Mouse (Mus musculus): ENCODE measurements around the gene Tmem140. TPM values are rescaled to one million over a fixed set of nuclear protein-coding genes. Genes with fewer than 3 reads are reported as not detected.

Gene Tmem140
- polyA plus RNA-seq (2015; fragmentation: Nextera tagmentation; extraction: Ambion mirVana), result 7.6 and 9.4 TPM in 2 replicates

GRCm38 (mm10) chr6:34862791-34863403, at the start of gene Tmem140:
Gene Tmem140 (plus strand): TSS chr6:34863146.

GRCm38 (mm10) chr6:34877509-34878321, 14.8 kb downstream of the Tmem140 start, which contains the start of gene Cyren:
Gene Cyren (minus strand): TSS chr6:34878060.

GRCm38 (mm10) chr6:34910371-34911219, 47.6 kb downstream of the Tmem140 start, which contains the start of gene Wdr91:
Gene Wdr91 (minus strand): TSS chr6:34910876.

GRCm38 (mm10) chr6:34919956-34920355, 57.0 kb downstream of the Tmem140 start, which contains the start of gene Stra8:
Gene Stra8 (plus strand): TSS chr6:34920163.

Other genes starting within 250 kb of the Tmem140 start
- 6.7 and 9.2 TPM in 2 replicates for gene Agbl3, start 82.7 kb upstream of the Tmem140 start, polyA plus RNA-seq (2015; fragmentation: Nextera tagmentation; extraction: Ambion mirVana)
- 5.3 and 5.4 TPM in 2 replicates for gene Cyren, start 14.9 kb downstream of the Tmem140 start, polyA plus RNA-seq (2015; fragmentation: Nextera tagmentation; extraction: Ambion mirVana)
- 5.9 and 6.1 TPM in 2 replicates for gene Wdr91, start 47.7 kb downstream of the Tmem140 start, polyA plus RNA-seq (2015; fragmentation: Nextera tagmentation; extraction: Ambion mirVana)
- gene Stra8, start 57.0 kb downstream of the Tmem140 start, polyA plus RNA-seq (2015; fragmentation: Nextera tagmentation; extraction: Ambion mirVana), result not detected in 2 replicates
- gene Slc23a4, start 125.3 kb downstream of the Tmem140 start, polyA plus RNA-seq (2015; fragmentation: Nextera tagmentation; extraction: Ambion mirVana), result 0.07 and 0.12 TPM in 2 replicates

All from skeletal muscle tissue, postnatal 0 days (tissue).